Mouse (Mus musculus) hindbrain, postnatal 0 days (tissue): ENCODE results near the gene Kif16b. TPM values are rescaled to one million over a fixed set of nuclear protein-coding genes. Genes with fewer than 3 reads are reported as not detected.
"Not testable (repeated sequence)": the region's sequence is repeated elsewhere in the genome, so short reads cannot be mapped to it uniquely, and the experiment has no call there.

ENCODE experiments used
- ATAC-seq: fragments of 200-750 bp; cut with Nextera tagmentation; 2 replicates; pipeline ENCODE4 v1.8.0; 2017; ENCODE audit warnings: mild to moderate bottlenecking, moderate TSS enrichment, moderate library complexity
- DNase-seq: peaks from one replicate; pipeline ENCODE4 v3.0.0-alpha.2; 2015; ENCODE audit warnings: low spot score
- H3K27ac ChIP-seq: fragments of 300-500 bp; sonication (generic); 2 replicates; pipeline ENCODE4 v1.5.1; 2014; ENCODE audit warnings: mild to moderate bottlenecking
- H3K27me3 ChIP-seq: fragments of 300-500 bp; sonication (generic); 2 replicates; pipeline ENCODE4 v1.6.1; 2014; ENCODE audit warnings: low read length, mixed read lengths; ENCODE audit not compliant: insufficient read depth
- H3K36me3 ChIP-seq: fragments of 300-500 bp; sonication (generic); 2 replicates; pipeline ENCODE4 v1.6.1; 2014; ENCODE audit warnings: low read length, mixed read lengths; ENCODE audit not compliant: insufficient read depth
- H3K4me1 ChIP-seq: fragments of 300-500 bp; sonication (generic); 2 replicates; pipeline ENCODE4 v1.6.1; 2014; ENCODE audit warnings: antibody characterized with exemption, low read length, mixed read lengths; ENCODE audit not compliant: insufficient read depth
- H3K4me2 ChIP-seq: fragments of 300-500 bp; sonication (generic); 2 replicates; pipeline ENCODE4 v1.6.1; 2014; ENCODE audit warnings: low read depth, mild to moderate bottlenecking, low read length, moderate library complexity, mixed read lengths
- H3K4me3 ChIP-seq: fragments of 300-500 bp; sonication (generic); 2 replicates; pipeline ENCODE4 v1.5.1; 2014; ENCODE audit warnings: low read length
- H3K9ac ChIP-seq: fragments of 300-500 bp; sonication (generic); replicated peaks from 2 replicates; pipeline ENCODE4 v1.6.1; 2014; ENCODE audit warnings: mild to moderate bottlenecking, low read length, moderate library complexity, mixed read lengths
- H3K9me3 ChIP-seq: fragments of 300-500 bp; sonication (generic); 2 replicates; pipeline ENCODE4 v1.6.1; 2016; ENCODE audit warnings: low read length, mixed read lengths
- CTCF ChIP-seq: IDR thresholded peaks from 2 replicates; pipeline ENCODE4 v1.5.1; 2016; ENCODE audit warnings: antibody characterized with exemption, control low read depth, low read depth
- WGBS: fragments of 180-500 bp; shearing (Covaris S2); extraction: QIAGEN DNeasy Blood & Tissue Kit; methylation state at CpG from one replicate; pipeline ENCODE4 v1.1.7; 2014; 5-methylcytosine and 5-hydroxymethylcytosine counted together
- polyA plus RNA-seq: library from polyadenylated mRNA; unstranded; fragments of >200 nt; fragmentation: Nextera tagmentation; extraction: Ambion mirVana; gene quantifications from 2 replicates; pipeline ENCODE4 v1.2.1, GENCODE M21; 2015
- total RNA-seq: library from RNA; depleted of rRNA; stranded (reverse); fragments of >200 nt; gene quantifications from 2 replicates; pipeline ENCODE4 v1.2.3, GENCODE M21; 2014; rRNA removed

Kif16b gene
- total and polyA plus RNA-seq, 2 experiments from 2014 or later: 3.0 to 10.0 TPM

- Histone ChIP-seq H3K36me3 (no peaks in the 10 kb centered on the region), H3K9me3 (no peaks in the 10 kb centered on the region), H3K27me3 (no peaks in the 10 kb centered on the region), H3K27ac (peak overlapping the region; percentile 51; the same call in 1 of the 2 replicates), H3K4me3 (no peak overlapping the region), H3K9ac (no peak overlapping the region), H3K4me1 (peaks cover 6% of the 10 kb centered on the region; the same call in 1 of the 2 replicates), H3K4me2 (0 out of 2 replicates have a peak overlapping the region, but pooled peaks have one; percentile 7)
- TF ChIP-seq CTCF: no peak
- ATAC-seq: peak; percentile 77
- DNase-seq: peak; percentile 73
- WGBS: 11% methylated on average over 14 of the region's 14 CpGs
These were observed 311.7 kb downstream of the Kif16b start for GRCm38 (mm10) chr2:142589403-142590283.

- WGBS: 88% methylated on average over 5 of the region's 5 CpGs
- no peak overlapping the region for H3K4me3 ChIP-seq
- no peaks in the 10 kb centered on the region for H3K9me3 ChIP-seq
- no peak for DNase-seq
- no peak overlapping the region for H3K27ac ChIP-seq
- no peak overlapping the region for H3K9ac ChIP-seq
- no peak overlapping the region for H3K4me2 ChIP-seq
- H3K4me1 ChIP-seq: peaks cover 6% of the 10 kb centered on the region; the same call in 1 of the 2 replicates
- H3K27me3 ChIP-seq: no peaks in the 10 kb centered on the region
- no peak for TF ChIP-seq CTCF
- H3K36me3 ChIP-seq: no peaks in the 10 kb centered on the region
- ATAC-seq: no peak
These were observed 315.5 kb downstream of the Kif16b start for GRCm38 (mm10) chr2:142585845-142586244.

GRCm38 (mm10) chr2:142584851-142585737 is 316.2 kb downstream of the Kif16b start:
- Histone ChIP-seq H3K27ac (no peak overlapping the region), H3K27me3 (no peaks in the 10 kb centered on the region), H3K4me3 (no peak overlapping the region), H3K4me2 (no peak overlapping the region), H3K9me3 (no peaks in the 10 kb centered on the region), H3K4me1 (peaks cover 6% of the 10 kb centered on the region; the same call in 1 of the 2 replicates), H3K9ac (no peak overlapping the region), H3K36me3 (no peaks in the 10 kb centered on the region)
- DNase-seq (no peak), ATAC-seq (no peak)
- WGBS: 86% methylated on average over 11 of the region's 11 CpGs
- no peak for TF ChIP-seq CTCF

- Histone ChIP-seq H3K4me2 (no peak overlapping the region), H3K27me3 (no peaks in the 10 kb centered on the region), H3K4me3 (no peak overlapping the region), H3K36me3 (no peaks in the 10 kb centered on the region), H3K9ac (no peak overlapping the region), H3K4me1 (no peaks in the 10 kb centered on the region), H3K9me3 (no peaks in the 10 kb centered on the region), H3K27ac (no peak overlapping the region)
- DNase-seq: no peak
- no peak for ATAC-seq
- no peak for TF ChIP-seq CTCF
These were observed 320.9 kb downstream of the Kif16b start for GRCm38 (mm10) chr2:142580449-142580848.

- not testable (repeated sequence) for H3K4me2 ChIP-seq, H3K36me3 ChIP-seq, ATAC-seq, H3K9ac ChIP-seq, H3K27me3 ChIP-seq, DNase-seq, H3K4me1 ChIP-seq, H3K27ac ChIP-seq, H3K4me3 ChIP-seq, H3K9me3 ChIP-seq
- 75% methylated on average over 9 of the region's 9 CpGs for WGBS
These were observed 323.9 kb downstream of the Kif16b start for GRCm38 (mm10) chr2:142577414-142577813.

GRCm38 (mm10) chr2:142569771-142570170 is 331.6 kb downstream of the Kif16b start:
- Histone ChIP-seq H3K9ac (no peak overlapping the region), H3K27me3 (no peaks in the 10 kb centered on the region), H3K27ac (no peak overlapping the region), H3K4me2 (no peak overlapping the region), H3K4me1 (no peaks in the 10 kb centered on the region), H3K36me3 (no peaks in the 10 kb centered on the region), H3K9me3 (no peaks in the 10 kb centered on the region), H3K4me3 (no peak overlapping the region)
- DNase-seq (no peak), ATAC-seq (no peak)
- no peak for TF ChIP-seq CTCF
- WGBS: 75% methylated on average over 8 of the region's 8 CpGs

Other genes with a start within 250 kb of the Kif16b start
- 14.7 and 19.4 TPM in 2 replicates for gene Snrpb2, start 161.5 kb upstream of the Kif16b start, total RNA-seq
- gene Snrpb2, start 161.5 kb upstream of the Kif16b start, polyA plus RNA-seq: 56.8 and 57.9 TPM in 2 replicates
- gene Otor, start 176.9 kb upstream of the Kif16b start, total RNA-seq: not detected in 2 replicates
- gene Otor, start 176.9 kb upstream of the Kif16b start, polyA plus RNA-seq: 0.30 and 0.32 TPM in 2 replicates